Mouse (Mus musculus) lung, postnatal 0 days (tissue): ENCODE measurements around the gene Olfr1406.

Source experiments
- CTCF ChIP-seq: IDR thresholded peaks from 2 replicates; pipeline ENCODE4 v1.5.1; 2016; ENCODE audit warnings: antibody characterized with exemption, mild to moderate bottlenecking
- EP300 ChIP-seq: IDR thresholded peaks from 2 replicates; pipeline ENCODE4 v1.6.1; 2016; ENCODE audit warnings: antibody characterized with exemption, mild to moderate bottlenecking, control low read depth

DNA sequence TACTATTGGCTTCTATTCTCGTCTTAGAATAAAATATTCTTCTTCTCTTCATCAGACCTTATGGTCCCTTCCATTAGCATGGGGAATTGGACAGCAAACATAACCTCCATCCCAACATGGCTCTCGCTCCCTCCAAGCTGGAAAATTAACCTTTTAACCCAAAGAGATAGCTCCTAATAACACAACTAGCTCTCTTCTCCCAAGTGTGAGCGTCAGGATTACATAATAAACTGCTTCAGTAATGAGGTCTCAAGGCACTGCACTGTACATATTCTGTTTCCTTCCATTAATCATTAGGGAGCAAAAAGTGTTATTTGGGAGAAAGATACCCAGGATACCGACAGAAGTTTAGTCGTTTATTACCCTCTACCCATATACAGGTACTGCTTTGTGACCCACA lies 21.7 kb upstream of the Olfr1406 start, which contains the start of gene Olfr1404:
- no peak for TF ChIP-seq CTCF
- no peak for TF ChIP-seq EP300
